Mouse (Mus musculus): ENCODE data around the gene Polr2l. TPM values are rescaled to one million over a fixed set of nuclear protein-coding genes. Genes with fewer than 3 reads are reported as not detected.

Gene Polr2l
- polyA plus RNA-seq (2015; fragmentation: Nextera tagmentation; extraction: Ambion mirVana) = 73.5 and 85.3 TPM in 2 replicates

DNA sequence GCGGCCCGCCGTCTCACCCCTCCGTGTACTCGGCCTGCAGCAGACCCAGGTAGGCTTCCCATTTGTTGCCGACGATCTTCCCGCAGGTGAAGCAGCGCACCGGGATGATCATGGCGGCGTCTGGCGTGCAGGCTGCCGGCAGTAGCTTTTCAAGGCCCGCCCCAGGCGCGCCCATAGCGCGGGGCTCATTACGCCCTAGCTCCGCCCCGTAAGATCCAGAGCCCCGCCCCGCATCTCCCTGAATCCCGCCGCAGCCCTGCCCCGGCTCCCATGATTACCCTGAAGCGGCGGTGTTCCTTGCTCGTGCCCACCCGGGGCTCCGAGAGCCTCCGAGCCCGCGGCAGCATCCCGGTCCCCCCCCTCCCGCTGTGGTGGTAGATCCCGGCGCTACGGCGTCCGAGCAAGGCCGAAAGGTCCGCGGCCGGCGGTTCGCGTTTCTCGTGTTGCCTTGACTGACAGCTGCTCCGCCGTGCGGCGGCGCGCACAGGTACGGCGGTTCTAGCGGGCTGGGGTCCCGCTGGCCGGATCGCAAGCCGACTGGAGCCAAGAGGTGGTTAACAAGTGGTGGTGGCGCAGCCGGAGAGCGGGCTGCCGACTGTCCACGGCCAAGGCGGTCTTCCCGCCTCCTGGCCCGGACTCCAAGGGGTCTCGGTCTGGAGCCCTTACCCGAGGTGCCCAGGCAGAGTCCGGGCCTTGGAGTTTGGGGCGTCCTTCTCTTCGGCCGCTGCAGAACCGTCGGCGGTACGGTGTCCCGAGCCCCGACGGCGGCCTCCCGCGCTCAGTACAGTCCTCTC, at the start of gene Polr2l, which contains the start of gene Tspan4:
Polr2l (minus strand) TSS at position 122 of the 794 bp plus-strand sequence.
Tspan4 (plus strand) TSS at position 230 of the 794 bp plus-strand sequence.
- peak; percentile 89 for DNase-seq (ENCODE audit: low spot score)

DNA sequence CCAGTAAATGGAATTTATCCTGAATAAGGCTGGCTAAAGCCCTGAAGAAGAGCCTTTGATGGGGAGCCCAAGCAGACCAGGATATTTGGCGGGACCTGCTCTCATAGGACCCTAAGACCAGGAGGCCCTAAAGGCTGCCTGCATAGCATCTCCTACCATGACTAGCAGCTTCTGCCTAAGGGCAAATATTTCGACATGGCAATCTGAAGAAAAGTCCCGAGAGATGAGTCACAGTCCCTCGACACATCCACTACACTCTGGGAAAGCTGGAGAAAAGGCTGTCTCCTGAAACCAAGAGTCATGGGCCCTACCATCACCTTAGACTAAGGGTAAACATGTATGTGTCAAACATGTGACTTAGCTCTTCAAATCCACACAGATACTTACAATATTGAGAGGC, 49.3 kb upstream of the Polr2l start:
- no peak for DNase-seq (ENCODE audit: low spot score)

DNA sequence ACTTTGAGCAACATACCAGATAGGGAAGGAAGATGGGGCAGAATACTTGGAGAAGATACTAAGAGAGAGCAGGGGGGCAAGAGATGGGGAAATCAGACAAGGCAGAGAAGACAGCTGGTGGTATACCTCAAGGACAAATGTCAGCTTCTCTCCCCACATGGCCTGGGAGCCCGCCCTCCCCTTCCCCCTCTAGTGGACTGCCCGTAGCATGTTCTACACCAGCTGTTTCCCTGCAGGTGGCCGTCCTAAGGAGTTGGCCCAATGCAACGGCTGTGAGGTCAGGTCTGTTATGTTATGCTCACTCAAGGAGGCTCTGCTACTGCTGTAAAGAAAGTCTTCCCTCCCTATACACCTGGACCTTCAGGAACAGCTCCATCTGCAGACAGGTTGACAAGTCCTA, 48.1 kb upstream of the Polr2l start:
- no peak for DNase-seq (ENCODE audit: low spot score)

DNA sequence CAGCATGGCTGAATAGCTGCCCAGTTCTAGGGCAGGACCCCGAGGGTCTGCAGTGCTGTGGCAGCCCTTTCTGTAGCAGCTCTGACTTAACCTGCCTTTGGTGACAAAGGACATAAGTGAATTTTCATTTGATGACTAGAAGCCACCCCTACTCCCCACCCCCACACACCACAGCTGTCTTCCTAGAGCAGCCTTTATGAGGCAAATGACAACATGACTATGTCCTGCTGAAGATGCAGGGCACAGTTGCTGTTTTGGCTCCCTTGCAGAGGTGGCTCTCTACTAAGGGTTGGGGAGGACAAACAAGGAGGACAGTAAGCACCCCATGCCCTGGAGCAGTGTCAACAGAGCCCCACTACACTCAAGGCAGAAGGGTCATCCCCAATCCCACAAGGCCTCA, 44.9 kb upstream of the Polr2l start:
- DNase-seq (ENCODE audit: low spot score) = no peak

DNA sequence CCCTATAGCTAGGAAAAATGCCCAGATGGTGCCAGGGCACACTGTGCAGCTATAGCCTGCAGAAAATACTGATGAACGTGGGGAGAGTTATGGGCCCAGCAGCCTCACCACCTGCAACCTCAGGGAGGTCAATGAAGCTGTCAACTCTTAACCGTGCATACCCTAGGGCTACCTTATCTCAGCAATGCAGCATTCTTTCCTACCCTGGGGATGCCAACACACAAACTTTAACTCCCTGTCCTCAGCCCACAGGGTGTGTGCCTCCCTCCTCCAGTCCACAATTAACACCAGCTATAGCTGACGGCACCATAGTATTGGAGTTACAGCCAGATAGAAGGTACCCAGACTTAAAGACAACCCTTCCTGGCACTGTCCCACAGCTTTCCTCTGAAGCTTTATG, 44.0 kb upstream of the Polr2l start:
- no peak for DNase-seq (ENCODE audit: low spot score)

DNA sequence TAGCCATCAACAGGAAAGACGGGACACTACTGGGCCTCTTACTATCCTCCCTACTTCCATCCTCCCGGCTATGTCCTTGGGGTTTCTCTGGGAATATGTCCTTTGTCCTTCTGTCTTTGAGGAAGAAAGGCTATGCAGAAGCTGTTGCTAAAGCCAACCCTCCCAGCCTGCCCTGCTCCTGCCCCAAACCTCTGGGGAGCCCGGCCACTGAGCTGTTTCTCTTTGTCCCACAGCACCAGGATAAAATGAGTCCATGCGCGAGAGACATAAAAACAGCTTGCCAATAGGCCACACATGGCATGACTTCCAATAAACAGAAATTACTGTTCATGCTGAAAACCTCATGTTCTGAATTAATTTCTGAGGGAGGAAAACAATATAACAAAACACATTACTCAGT, 43.4 kb upstream of the Polr2l start:
- DNase-seq (ENCODE audit: low spot score) = no peak

DNA sequence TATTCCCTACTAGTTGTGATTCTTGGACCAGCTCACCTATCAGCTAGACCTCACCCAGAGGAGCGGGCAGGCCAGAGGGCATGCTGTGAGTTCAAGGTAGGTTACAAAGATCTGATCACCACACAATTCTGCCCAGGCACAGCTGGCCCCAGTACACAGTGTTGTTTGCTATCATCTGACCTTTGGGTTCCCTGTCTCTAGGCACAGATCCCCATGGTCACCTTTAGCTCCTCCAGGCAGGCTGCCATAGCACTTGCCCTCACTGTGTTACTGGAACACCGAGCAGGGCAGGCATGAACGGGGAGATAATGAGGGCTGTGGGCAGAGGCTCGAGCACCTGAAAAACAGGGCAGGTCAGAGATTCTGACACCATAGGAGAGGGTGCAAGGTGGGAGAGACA, 42.7 kb upstream of the Polr2l start:
- no peak for DNase-seq (ENCODE audit: low spot score)

DNA sequence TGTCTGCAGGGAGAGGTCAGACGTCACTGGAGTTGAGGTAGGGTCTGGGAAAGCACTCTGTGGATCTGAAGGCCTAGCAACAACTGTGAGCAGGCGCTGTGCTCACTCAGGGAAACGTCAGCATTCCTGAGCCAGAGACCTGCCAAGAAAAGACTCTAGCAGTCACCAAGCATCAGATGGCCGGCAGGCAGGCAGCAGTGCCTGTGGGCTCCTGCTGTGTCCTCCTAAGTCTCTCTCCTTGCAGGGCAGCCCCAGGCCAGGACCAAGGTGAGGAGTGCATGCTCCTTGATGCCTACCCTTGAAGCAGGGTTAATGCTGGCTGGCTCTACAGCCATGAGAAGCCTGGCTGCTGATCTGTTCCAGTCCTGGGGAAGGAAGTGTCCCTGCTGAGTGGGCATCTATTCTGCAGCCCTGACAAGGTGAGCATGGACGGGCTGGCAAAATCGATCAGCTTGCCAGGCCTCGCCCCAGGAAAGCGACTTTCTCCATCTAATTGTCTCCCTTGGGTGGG, 35.8 kb upstream of the Polr2l start:
- no peak for DNase-seq (ENCODE audit: low spot score)

DNA sequence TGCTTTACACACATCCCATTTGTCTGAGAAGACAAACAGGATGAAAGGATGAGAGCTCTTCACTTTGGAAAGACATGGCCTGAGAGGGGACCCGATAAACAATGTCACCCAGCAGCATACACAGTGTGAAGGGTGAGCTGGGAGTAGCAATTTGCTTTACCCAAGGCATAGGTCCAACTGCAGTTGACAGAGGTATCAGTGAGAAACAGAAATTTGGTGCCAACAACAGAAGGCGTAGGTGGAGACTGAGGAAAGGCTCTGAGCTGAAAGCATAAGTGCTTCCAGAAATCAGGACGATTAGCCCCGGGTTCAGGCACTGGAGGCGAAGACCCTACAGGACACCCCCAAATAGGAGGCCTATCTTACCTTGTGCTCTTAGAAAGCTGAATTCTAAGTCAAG, 35.3 kb upstream of the Polr2l start:
- DNase-seq (ENCODE audit: low spot score) = no peak

DNA sequence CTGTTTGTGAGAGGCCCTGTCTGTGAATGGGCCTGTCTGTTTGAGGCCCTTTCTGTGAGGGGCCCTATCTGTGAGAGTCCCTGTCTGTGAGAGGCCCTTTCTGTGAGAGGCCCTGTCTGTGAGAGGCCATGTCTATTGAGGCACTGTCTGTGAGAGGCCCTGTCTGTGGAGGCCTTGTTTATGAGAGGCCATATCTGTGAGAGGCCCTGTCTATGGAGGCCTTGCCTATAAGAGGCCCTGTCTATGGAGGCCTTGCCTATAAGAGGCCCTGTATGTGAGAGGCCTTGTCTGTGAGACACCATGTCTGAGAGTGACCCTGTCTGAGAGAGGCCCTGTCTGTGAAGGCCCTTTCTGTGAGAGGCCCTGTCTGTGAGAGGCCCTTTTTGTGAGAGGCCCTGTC, 33.2 kb upstream of the Polr2l start:
- no peak for DNase-seq (ENCODE audit: low spot score)

DNA sequence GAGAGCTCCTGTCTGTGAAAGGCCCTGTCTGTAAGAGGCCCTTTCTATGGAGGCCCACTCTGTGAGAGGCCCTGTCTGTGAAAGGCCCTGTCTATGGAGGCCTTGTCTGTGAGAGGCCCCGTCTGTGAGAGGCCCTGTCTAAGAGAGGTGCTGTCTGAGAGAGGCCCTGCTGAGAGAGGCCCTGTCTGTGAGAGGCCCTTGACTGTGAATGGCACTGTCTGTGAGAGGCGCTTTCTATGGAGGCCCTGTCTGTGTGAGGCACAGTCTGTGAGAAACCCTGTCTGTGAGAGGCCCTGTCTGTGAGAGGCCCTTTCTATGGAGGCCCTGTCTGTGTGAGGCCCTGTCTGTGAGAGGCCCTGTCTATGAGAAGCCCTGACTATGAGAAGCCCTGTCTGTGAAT, 31.3 kb upstream of the Polr2l start:
- no peak for DNase-seq (ENCODE audit: low spot score)

DNA sequence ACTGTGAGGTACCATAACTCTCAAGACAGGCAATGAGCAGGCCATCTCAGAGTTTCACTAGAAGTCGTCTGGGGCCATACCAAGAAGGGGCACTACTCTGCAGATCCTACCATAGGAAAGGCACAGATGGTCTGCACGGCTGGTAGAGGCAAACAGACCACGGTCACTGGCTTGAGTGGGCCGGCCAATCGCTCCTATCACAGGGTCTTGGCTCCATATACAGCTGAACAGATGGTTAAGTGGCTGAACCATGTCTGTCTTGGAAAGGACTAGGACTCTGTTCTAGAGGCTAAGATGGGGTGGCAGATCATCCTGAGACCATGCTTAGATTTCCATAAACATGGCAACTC, 27.6 kb upstream of the Polr2l start:
- DNase-seq (ENCODE audit: low spot score) = no peak

DNA sequence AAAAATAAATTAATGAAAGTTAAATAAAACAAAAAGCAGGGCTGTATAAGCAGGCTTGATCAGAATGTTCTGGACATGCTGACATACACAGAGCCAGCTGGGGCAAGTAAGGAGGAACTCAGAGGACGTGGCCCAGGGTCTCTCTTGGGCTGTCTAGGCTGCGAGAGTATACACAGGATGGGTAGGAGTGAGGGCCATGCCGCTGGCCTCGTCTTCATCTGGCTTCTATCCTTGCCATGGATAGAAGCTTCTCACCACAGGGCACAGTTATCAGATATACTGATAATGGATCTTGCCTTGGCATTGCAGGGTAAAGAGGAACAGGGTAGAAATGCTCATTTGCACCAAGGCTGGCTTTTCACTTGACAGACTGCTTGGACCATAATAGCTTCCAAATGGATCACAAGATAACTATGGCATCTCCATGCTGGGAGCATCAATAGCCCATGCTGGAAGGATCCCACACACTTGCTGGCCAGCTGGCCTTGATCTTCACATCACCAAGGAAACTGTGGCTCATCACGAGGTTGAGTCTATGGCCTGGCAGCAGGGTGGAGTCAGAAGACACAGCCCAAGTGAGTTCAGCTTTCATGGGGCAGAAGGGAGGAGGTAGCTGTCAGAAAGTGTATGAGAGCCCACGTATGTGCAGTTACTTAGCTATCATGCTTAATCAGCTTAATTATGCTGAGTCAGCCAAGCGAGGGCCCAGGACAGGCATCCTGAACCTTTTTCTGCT, 27.1 kb upstream of the Polr2l start:
- no peak for DNase-seq (ENCODE audit: low spot score)

DNA sequence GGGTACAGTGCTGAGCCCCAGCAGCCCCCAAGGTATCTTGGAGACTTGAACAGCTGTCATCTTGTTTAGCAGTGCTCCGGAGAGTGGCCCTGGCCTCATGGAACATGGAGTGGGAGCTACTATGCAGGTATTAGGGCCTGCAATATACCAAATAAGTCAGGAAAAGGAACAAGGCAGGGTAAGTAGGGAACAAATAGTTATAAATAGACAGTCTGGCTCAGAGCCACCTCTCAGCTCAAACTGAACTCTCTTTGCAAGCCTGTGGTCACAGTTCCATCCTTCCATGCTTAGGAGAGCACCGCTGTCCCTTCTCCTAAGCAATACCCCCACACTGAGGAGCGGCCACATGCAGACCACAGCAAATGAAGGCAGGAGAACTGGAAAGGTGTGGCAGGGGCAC, 22.7 kb upstream of the Polr2l start:
- DNase-seq (ENCODE audit: low spot score) = no peak

DNA sequence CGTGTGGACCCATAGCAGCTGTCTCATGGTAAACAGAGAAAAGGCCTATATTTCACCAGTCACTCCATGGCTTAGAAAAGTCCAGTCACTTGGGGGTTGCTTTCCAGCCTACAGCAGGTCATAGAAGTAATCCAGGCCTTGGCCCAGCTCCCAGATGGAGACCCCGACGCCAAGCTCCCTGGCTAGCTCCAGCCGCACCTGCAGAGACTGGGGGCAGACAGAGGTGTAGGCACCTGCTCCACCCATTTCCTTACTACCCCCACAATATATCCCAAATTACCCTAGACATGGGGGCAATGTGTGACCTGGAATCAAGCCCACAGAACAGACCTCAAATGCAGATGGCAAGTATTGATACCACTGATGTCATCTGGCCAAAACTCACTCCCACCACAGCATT, 21.0 kb upstream of the Polr2l start:
- DNase-seq (ENCODE audit: low spot score) = no peak

DNA sequence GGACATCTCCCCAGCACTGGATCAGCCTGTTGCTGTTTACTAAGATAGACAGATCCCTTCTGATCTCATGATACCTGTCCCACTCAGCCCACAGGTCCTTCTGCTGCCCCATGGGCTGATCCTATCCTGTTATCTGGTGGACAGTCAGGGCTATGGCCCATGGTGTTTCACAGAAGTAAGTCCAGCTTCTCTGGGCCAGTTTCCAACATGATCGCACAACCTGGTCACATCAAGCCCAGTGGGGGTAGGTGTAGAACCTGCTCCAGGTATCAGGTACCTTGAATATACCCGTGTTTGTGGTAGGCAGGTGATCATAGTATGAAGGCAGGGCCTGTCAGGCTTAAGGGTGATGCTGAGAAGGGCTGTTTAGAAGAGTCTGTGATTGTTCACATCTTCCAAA, 20.4 kb upstream of the Polr2l start:
- no peak for DNase-seq (ENCODE audit: low spot score)

DNA sequence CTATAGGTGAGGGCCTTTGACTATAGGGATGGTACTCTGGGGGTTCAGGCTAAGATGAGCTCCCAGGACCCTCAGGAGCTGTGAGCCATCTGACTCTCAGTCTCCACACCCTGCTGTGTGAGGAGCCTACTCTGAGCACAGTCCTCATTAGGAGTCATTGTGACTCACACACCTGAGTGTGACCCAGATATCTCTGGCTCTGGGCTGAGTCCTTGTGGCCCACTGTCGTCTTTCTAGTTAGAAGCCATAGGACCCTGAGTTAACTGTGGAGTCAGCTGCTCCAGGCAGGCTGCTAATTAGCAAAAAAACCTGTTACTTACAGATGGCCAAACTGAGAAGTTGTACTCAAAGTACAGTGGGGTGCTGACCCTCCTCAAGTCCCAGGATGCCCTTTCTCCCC, 18.8 kb upstream of the Polr2l start:
- no peak for DNase-seq (ENCODE audit: low spot score)

DNA sequence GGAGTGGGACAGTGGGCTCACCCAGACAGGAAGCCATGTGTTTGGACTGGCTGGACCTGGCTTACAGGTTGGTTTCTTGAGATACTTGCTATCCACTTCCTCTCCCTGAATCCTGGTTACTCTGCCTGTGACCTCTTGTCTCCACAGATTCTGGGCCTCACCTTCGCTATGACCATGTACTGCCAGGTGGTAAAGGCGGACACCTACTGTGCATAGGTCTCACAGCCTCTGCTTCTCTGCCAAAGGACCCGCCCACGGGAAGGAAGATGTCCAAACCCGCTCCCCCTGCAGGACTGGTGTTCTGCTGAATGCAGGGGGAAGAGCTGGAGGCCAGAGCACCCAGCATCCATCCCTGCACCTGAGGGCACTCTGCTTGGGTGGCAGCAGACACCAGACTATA, 17.8 kb upstream of the Polr2l start:
- DNase-seq (ENCODE audit: low spot score) = no peak

DNA sequence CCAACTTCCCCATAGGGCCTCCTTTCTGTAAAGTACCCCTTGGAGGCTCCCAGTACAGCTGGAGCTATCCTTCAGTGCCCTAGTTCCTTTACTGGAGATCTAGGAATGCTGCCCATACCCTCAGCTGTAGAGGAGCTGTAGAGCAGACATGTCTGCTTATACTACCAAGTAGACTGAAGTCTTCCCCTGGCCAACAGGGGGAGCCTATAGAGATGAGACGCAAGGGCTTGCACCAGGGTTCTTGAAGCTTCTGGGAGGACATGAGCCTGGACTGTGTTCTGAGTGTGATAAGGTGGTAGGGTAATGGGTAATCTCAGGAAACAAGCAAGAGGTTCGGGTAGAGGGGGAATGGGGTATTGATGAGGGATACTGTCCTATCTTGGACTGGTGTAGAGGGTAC, 16.2 kb upstream of the Polr2l start:
- DNase-seq (ENCODE audit: low spot score) = peak; percentile 34

DNA sequence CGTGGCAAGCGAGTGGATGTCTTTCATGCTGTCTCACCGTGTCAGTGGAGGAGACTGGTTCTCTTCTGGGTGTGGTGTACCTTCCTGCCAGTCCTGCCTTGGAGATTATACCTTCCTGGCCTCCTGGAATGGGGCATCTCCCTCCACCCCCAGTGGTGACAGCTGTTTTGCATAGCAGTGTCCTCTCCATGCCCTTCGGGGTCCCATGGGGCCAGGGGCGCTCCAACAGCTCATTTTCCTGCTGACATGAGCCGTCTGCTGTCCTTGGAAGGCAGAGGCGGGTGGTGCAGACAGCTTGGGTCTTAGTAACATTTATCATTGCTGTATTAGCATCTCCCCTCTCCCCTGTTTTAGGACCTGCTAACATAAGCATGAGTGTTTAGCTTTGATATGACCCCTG, 12.2 kb upstream of the Polr2l start:
- DNase-seq (ENCODE audit: low spot score) = no peak

DNA sequence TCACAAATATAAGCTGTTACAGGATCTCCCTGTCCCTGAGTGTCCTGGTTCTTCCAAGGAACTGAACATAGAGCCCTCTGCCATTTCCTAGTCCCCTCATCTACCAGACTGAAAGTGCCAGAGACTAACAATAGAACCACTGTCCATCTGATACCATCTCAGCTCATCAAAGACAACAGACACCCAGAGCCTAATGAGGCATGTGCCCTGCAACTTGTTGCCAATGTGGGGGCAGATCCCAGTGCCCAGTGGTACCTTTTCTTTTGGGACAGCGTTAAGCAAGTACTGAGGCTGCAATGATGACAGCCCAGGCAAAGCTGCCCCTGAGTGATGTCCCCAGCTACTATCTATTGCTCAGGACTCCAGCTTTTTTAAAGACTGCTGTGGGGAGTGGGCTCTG, 11.3 kb upstream of the Polr2l start:
- DNase-seq (ENCODE audit: low spot score) = no peak

DNA sequence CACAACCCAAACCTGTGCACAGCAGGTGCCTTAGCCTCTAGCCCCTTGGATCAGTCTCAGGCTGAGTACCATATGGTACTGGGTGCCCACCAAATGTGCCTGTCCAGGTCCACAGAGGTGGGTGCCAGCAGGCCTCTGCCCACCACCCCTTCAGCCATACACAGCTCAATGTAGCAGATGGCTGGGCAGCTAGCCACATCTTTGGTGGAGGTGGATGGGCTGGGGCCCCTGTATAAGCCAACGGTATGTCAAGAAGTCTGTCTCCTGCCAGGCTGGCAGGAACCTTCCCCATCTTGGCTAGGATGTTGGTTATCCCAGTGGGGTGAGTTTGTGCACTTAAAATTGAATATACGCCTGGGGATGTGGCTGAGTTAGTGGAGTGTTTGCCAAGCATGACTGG, 10.7 kb upstream of the Polr2l start:
- no peak for DNase-seq (ENCODE audit: low spot score)

DNA sequence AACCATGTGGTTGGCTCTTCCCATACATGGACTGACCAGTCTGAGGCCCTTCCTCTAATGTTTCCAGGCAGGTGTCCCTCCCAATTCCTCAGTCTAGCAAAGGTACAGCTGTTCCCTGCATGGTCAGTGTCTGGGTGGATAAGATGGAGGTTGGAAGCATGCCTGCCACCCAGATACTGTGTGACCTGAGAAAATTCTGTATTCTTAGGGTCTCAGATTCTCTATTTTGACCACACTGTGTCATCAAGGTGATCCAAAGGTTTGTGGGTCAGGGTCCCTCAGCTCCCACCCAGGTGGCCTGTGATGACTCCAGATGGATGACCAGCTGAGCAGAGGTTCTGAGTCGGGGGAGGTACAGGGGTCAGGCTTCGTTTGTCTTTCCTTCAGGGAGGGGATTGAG, 10.3 kb upstream of the Polr2l start:
- DNase-seq (ENCODE audit: low spot score) = no peak
